Mouse (Mus musculus): ENCODE measurements at regions not wholly inside any gene's neighbourhood (a gene's known extent, or its start where the extent isn't known, plus 50 kb on each side); places are given as distances from the start of the nearest gene placed in this dataset.

DNA sequence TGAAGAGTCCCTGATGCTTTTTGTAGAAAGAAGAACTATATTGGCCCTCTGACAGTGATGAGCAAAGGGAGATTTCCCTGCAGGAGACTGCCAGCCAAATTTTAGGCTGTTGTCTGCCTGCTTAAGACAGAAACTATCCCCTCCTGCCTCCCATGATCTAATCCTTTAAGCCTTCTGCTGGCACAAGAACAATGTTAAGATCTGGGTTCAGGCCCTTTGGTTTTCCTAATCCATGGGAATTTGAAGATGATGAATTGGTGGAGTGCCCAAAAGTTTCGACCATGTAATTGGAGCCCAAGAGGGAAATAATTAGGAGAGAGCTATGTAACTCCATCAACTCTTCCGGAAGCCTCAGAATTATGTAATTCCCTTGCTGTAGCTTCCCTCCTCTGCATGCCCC, 120.8 kb upstream of the Plcb4 start:
- TF ChIP-seq EP300 (IDR thresholded peaks at IDR 0.05; ENCODE audit: insufficient read depth, low read depth, low read length) = no peak
- TF ChIP-seq CTCF (IDR thresholded peaks at IDR 0.05) = no peak

All from heart, adult 2 months (tissue).